Mouse (Mus musculus): ENCODE data around the gene Ranbp17. TPM values are rescaled to one million over a fixed set of nuclear protein-coding genes. Genes with fewer than 3 reads are reported as not detected.

Ranbp17 gene
- polyA plus RNA-seq, 1 experiment = 0.80 TPM

- TF ChIP-seq GATA1 (IDR thresholded peaks at IDR 0.05; ENCODE audit: low read length) = no peak
These were observed 317.0 kb downstream of the Ranbp17 start for GRCm38 (mm10) chr11:33196447-33197132.

GRCm38 (mm10) chr11:33195531-33196446 is 317.8 kb downstream of the Ranbp17 start:
- no peak for TF ChIP-seq GATA1 (IDR thresholded peaks at IDR 0.05; ENCODE audit: low read length)

- TF ChIP-seq GATA1 (IDR thresholded peaks at IDR 0.05; ENCODE audit: low read length) = no peak
These were observed 318.5 kb downstream of the Ranbp17 start for GRCm38 (mm10) chr11:33195061-33195460.

- no peak for TF ChIP-seq GATA1 (IDR thresholded peaks at IDR 0.05; ENCODE audit: low read length)
These were observed 319.9 kb downstream of the Ranbp17 start for GRCm38 (mm10) chr11:33193695-33194094.

DNA sequence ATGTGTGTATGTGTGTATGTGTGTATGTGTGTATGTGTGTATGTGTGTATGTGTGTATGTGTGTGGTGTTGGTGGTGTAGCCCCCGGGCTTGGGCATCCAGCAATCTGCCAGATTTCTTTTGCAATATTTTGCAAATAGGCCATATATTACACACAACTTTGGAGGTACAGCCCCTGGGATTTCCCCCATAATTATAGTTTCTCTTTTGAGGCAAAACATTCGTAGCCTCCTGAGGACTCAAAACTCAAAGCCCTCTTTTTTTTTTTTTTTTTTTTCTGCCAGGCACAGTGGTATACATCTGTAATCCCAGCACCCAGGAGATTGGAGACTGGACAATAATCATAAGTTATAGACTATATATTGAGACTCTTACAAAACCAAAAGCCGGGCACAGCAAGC is 331.7 kb downstream of the Ranbp17 start:
- no peak for TF ChIP-seq GATA1 (IDR thresholded peaks at IDR 0.05; ENCODE audit: low read length)

GRCm38 (mm10) chr11:33180701-33181116 is 332.8 kb downstream of the Ranbp17 start:
- TF ChIP-seq GATA1 (IDR thresholded peaks at IDR 0.05; ENCODE audit: low read length) = no peak

DNA sequence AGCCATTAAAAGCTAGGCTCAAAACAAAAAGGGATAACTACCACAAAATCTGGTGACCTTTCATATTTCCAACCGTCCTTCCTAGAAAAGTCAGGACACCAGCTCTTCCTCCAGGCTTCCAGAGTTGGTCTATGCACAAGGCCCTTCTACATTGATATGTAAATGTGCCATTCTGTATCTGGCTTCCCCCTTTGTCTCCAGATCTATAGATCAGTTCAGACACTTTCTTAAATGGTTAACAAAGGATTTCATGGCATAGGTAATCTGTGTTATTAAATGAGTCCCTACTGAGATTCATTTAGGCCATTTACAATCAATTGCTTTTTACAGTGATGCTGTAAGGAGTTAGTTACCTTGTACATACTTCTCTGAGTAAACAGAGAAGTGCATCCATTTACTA is 333.7 kb downstream of the Ranbp17 start:
- TF ChIP-seq GATA1 (IDR thresholded peaks at IDR 0.05; ENCODE audit: low read length) = no peak

DNA sequence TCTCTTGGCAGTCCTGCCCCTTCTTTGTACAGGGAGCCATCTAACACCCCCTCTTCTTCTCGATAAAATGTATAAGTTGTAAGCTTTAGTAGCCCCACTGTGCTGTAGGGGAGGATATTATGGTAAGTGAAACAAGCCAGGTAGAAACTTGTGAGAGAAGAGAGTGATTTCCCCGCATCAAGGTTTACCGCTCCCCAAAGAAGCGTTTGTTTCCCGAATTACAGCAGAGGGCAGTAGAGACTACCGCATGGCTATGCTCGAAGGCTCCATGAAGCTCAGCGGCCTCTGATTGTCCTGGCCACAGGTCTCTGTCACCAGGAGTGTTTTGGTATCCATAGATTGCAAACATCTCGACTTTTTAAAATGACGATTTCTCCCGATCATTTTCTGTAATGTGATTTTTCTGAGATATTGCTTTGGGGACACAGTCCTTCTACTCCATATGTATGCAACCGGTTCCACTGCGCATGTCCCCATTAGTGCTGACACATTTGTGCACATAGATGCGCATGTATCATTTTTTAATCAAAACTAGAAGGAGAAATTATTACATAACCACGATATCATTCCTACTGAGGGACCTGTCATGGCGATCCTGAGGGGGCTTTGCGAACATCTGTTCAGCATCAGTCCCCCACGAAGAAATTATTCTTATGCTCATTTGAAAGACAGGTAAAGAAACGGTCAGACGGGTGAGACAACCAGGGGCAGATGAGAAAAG is 336.9 kb downstream of the Ranbp17 start:
- no peak for TF ChIP-seq GATA1 (IDR thresholded peaks at IDR 0.05; ENCODE audit: low read length)

DNA sequence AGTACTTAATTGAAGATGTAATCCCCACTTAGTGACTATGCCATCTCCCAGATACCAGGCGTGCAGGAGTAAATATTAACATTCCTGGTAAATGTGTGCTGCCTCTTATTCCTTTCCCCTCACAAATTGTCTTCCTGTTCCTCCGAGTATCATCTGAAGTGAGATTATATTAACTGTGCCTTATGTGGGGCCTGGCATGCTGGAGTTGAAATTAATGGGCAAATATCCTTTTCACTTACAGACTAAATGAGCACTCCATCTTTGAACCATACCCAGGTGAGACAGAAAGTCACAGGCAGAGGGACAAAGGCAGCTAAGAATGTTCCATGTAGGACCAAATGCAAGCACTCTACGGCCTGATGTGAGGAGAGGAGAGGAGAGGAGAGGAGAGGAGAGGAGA is 337.8 kb downstream of the Ranbp17 start:
- no peak for TF ChIP-seq GATA1 (IDR thresholded peaks at IDR 0.05; ENCODE audit: low read length)

- TF ChIP-seq GATA1 (IDR thresholded peaks at IDR 0.05; ENCODE audit: low read length) = no peak
These were observed 343.1 kb downstream of the Ranbp17 start for GRCm38 (mm10) chr11:33170489-33170888.

GRCm38 (mm10) chr11:33162998-33163506 is 350.5 kb downstream of the Ranbp17 start, which contains the start of gene Npm1:
Npm1 (minus strand) TSS chr11:33163206.
- TF ChIP-seq GATA1 (IDR thresholded peaks at IDR 0.05; ENCODE audit: low read length) = no peak

- TF ChIP-seq GATA1 (IDR thresholded peaks at IDR 0.05; ENCODE audit: low read length) = no peak
These were observed 351.1 kb downstream of the Ranbp17 start for GRCm38 (mm10) chr11:33162211-33162997.

Other genes with a start within 250 kb of the Ranbp17 start
- not detected in 2 replicates for gene Gm12117, start 237.0 kb downstream of the Ranbp17 start, polyA plus RNA-seq (2012)
- gene Gabrp, start 65.2 kb upstream of the Ranbp17 start, polyA plus RNA-seq (2012) = not detected in 2 replicates
- gene D130052B06Rik, start 85.6 kb upstream of the Ranbp17 start, polyA plus RNA-seq (2012) = not detected in 2 replicates

Measured in G1E-ER4 (cell line).